Mouse (Mus musculus): Measurements from ENCODE around the gene Fbxl22. TPM values are rescaled to one million over a fixed set of nuclear protein-coding genes. Genes with fewer than 3 reads are reported as not detected.

Gene Fbxl22
- polyA plus RNA-seq, 1 experiment from 2014 or later, result 1.5 TPM

- WGBS, result 92% methylated on average over 10 of the region's 10 CpGs
- DNase-seq (ENCODE audit: low spot score), result no peak
- Histone ChIP-seq H3K4me1 (peaks cover 27% of the 10 kb centered on the region), H3K9me3 (replicated peaks) (no peaks in the 10 kb centered on the region), H3K36me3 (peaks cover 76% of the 10 kb centered on the region), H3K4me3 (no peak overlapping the region), H3K27ac (replicated peaks) (no peak overlapping the region), H3K27me3 (ENCODE audit: low read depth, poor library complexity, severe bottlenecking) (no peaks in the 10 kb centered on the region)
Measured at GRCm38 (mm10) chr9:66515680-66516210, 1.4 kb upstream of the Fbxl22 start.

- 90% methylated on average over 2 of the region's 2 CpGs for WGBS
- no peak for DNase-seq (ENCODE audit: low spot score)
- H3K4me3 ChIP-seq, result no peak overlapping the region
- peaks cover 33% of the 10 kb centered on the region for H3K4me1 ChIP-seq
- H3K9me3 ChIP-seq (replicated peaks), result no peaks in the 10 kb centered on the region
- H3K27me3 ChIP-seq (ENCODE audit: low read depth, poor library complexity, severe bottlenecking), result no peaks in the 10 kb centered on the region
- peaks cover 69% of the 10 kb centered on the region for H3K36me3 ChIP-seq
- no peak overlapping the region for H3K27ac ChIP-seq (replicated peaks)
Measured at GRCm38 (mm10) chr9:66515115-66515514, 722 bp upstream of the Fbxl22 start.

- no peak for DNase-seq (ENCODE audit: low spot score)
- 88% methylated on average over 4 of the region's 4 CpGs for WGBS
- Histone ChIP-seq H3K9me3 (replicated peaks) (no peaks in the 10 kb centered on the region), H3K27me3 (ENCODE audit: low read depth, poor library complexity, severe bottlenecking) (no peaks in the 10 kb centered on the region), H3K36me3 (peaks cover 66% of the 10 kb centered on the region), H3K4me1 (peaks cover 44% of the 10 kb centered on the region), H3K4me3 (no peak overlapping the region), H3K27ac (replicated peaks) (no peak overlapping the region)
Measured at GRCm38 (mm10) chr9:66513661-66514255, 635 bp downstream of the Fbxl22 start.

- DNase-seq (ENCODE audit: low spot score), result no peak
- no peak overlapping the region for H3K27ac ChIP-seq (replicated peaks)
- H3K4me3 ChIP-seq, result no peak overlapping the region
- H3K9me3 ChIP-seq (replicated peaks), result no peaks in the 10 kb centered on the region
- H3K4me1 ChIP-seq, result peaks cover 44% of the 10 kb centered on the region
- no peaks in the 10 kb centered on the region for H3K27me3 ChIP-seq (ENCODE audit: low read depth, poor library complexity, severe bottlenecking)
- H3K36me3 ChIP-seq, result peaks cover 66% of the 10 kb centered on the region
Measured at GRCm38 (mm10) chr9:66513150-66513549, 1.2 kb downstream of the Fbxl22 start.

GRCm38 (mm10) chr9:66512351-66512671, 2.1 kb downstream of the Fbxl22 start:
- H3K27ac ChIP-seq (replicated peaks), result peak overlapping the region; percentile 94
- H3K27me3 ChIP-seq (ENCODE audit: low read depth, poor library complexity, severe bottlenecking), result no peaks in the 10 kb centered on the region
- H3K36me3 ChIP-seq, result peaks cover 66% of the 10 kb centered on the region
- 0% methylated on average over 8 of the region's 8 CpGs for WGBS
- H3K4me3 ChIP-seq, result peak overlapping the region; percentile 77
- H3K4me1 ChIP-seq, result peaks cover 51% of the 10 kb centered on the region
- no peaks in the 10 kb centered on the region for H3K9me3 ChIP-seq (replicated peaks)
- DNase-seq (ENCODE audit: low spot score), result peak; percentile 86

GRCm38 (mm10) chr9:66511580-66512350, 2.6 kb downstream of the Fbxl22 start:
- no peaks in the 10 kb centered on the region for H3K27me3 ChIP-seq (ENCODE audit: low read depth, poor library complexity, severe bottlenecking)
- WGBS, result under 1% methylated on average over 78 of the region's 78 CpGs
- peak overlapping the region; percentile 94 for H3K27ac ChIP-seq (replicated peaks)
- H3K9me3 ChIP-seq (replicated peaks), result no peaks in the 10 kb centered on the region
- H3K4me1 ChIP-seq, result peaks cover 56% of the 10 kb centered on the region
- H3K36me3 ChIP-seq, result peaks cover 66% of the 10 kb centered on the region
- peak overlapping the region; percentile 77 for H3K4me3 ChIP-seq
- peak; percentile 91 for DNase-seq (ENCODE audit: low spot score)

- Histone ChIP-seq H3K27me3 (ENCODE audit: low read depth, poor library complexity, severe bottlenecking) (no peaks in the 10 kb centered on the region), H3K27ac (replicated peaks) (peak overlapping the region; percentile 94), H3K4me3 (peak overlapping the region; percentile 77), H3K4me1 (peaks cover 65% of the 10 kb centered on the region), H3K9me3 (replicated peaks) (no peaks in the 10 kb centered on the region), H3K36me3 (peaks cover 66% of the 10 kb centered on the region)
- peak; percentile 29 for DNase-seq (ENCODE audit: low spot score)
- WGBS, result 5% methylated on average over 2 of the region's 2 CpGs
Measured at GRCm38 (mm10) chr9:66510944-66511343, 3.4 kb downstream of the Fbxl22 start.

GRCm38 (mm10) chr9:66510351-66510841, 4.0 kb downstream of the Fbxl22 start:
- no peak for DNase-seq (ENCODE audit: low spot score)
- peak overlapping the region; percentile 77; the same call in 1 of the 2 replicates for H3K4me3 ChIP-seq
- peaks cover 67% of the 10 kb centered on the region for H3K36me3 ChIP-seq

GRCm38 (mm10) chr9:66508890-66509399, 5.4 kb downstream of the Fbxl22 start:
- Histone ChIP-seq H3K4me3 (no peak overlapping the region), H3K36me3 (peaks cover 67% of the 10 kb centered on the region), H3K27ac (replicated peaks) (peak overlapping the region; percentile 2; the same call in 1 of the 2 replicates), H3K4me1 (peaks cover 85% of the 10 kb centered on the region), H3K9me3 (replicated peaks) (no peaks in the 10 kb centered on the region), H3K27me3 (ENCODE audit: low read depth, poor library complexity, severe bottlenecking) (no peaks in the 10 kb centered on the region)
- DNase-seq (ENCODE audit: low spot score), result no peak
- 82% methylated on average over 4 of the region's 4 CpGs for WGBS

More at GRCm38 (mm10) chr9:66510351-66510841, 4.0 kb downstream of the Fbxl22 start:
- H3K27me3 ChIP-seq (ENCODE audit: low read depth, poor library complexity, severe bottlenecking), result no peaks in the 10 kb centered on the region
- WGBS, result 76% methylated on average over 7 of the region's 7 CpGs
- H3K9me3 ChIP-seq (replicated peaks), result no peaks in the 10 kb centered on the region
- H3K4me1 ChIP-seq, result peaks cover 70% of the 10 kb centered on the region
- peak overlapping the region; percentile 94 for H3K27ac ChIP-seq (replicated peaks)

GRCm38 (mm10) chr9:66507684-66508083, 6.7 kb downstream of the Fbxl22 start:
- no peak for DNase-seq (ENCODE audit: low spot score)
- Histone ChIP-seq H3K4me1 (peaks cover 88% of the 10 kb centered on the region), H3K4me3 (no peak overlapping the region), H3K27ac (replicated peaks) (peak overlapping the region; percentile 33; the same call in 1 of the 2 replicates), H3K36me3 (peaks cover 65% of the 10 kb centered on the region), H3K9me3 (replicated peaks) (no peaks in the 10 kb centered on the region), H3K27me3 (ENCODE audit: low read depth, poor library complexity, severe bottlenecking) (no peaks in the 10 kb centered on the region)
- 84% methylated on average over 3 of the region's 3 CpGs for whole genome bisulfite sequencing

GRCm38 (mm10) chr9:66506424-66506823, 8.0 kb downstream of the Fbxl22 start:
- Histone ChIP-seq H3K4me3 (peak overlapping the region; percentile 3; the same call in 1 of the 2 replicates), H3K27ac (replicated peaks) (peak overlapping the region; percentile 72), H3K36me3 (peaks cover 76% of the 10 kb centered on the region), H3K4me1 (peaks cover 79% of the 10 kb centered on the region), H3K9me3 (replicated peaks) (no peaks in the 10 kb centered on the region), H3K27me3 (ENCODE audit: low read depth, poor library complexity, severe bottlenecking) (no peaks in the 10 kb centered on the region)
- DNase-seq (ENCODE audit: low spot score), result no peak

- Histone ChIP-seq H3K27me3 (ENCODE audit: low read depth, poor library complexity, severe bottlenecking) (no peaks in the 10 kb centered on the region), H3K36me3 (peaks cover 81% of the 10 kb centered on the region), H3K27ac (replicated peaks) (peak overlapping the region; percentile 72), H3K9me3 (replicated peaks) (no peaks in the 10 kb centered on the region), H3K4me3 (peak overlapping the region; percentile 3; the same call in 1 of the 2 replicates), H3K4me1 (peaks cover 74% of the 10 kb centered on the region)
- DNase-seq (ENCODE audit: low spot score), result peak; percentile 64
- WGBS, result 26% methylated on average over 4 of the region's 4 CpGs
Measured at GRCm38 (mm10) chr9:66506011-66506410, 8.4 kb downstream of the Fbxl22 start.

Measured in midbrain, embryonic 10.5 days (tissue).